Mouse (Mus musculus) kidney, embryonic 14.5 days (tissue): ENCODE measurements at regions not wholly inside any gene's neighbourhood (a gene's known extent, or its start where the extent isn't known, plus 50 kb on each side); places are given as distances from the start of the nearest gene placed in this dataset.

Experiments used
- ATAC-seq: fragments of 200-750 bp; cut with Nextera tagmentation; 2 replicates; pipeline ENCODE4 v1.8.0; 2017; ENCODE audit warnings: moderate number of reproducible peaks, mild to moderate bottlenecking, moderate TSS enrichment, moderate library complexity; ENCODE audit not compliant: low FRiP score, low TSS enrichment
- H3K27ac ChIP-seq: fragments of 300-500 bp; sonication (generic); 2 replicates; pipeline ENCODE4 v1.5.1; 2014; ENCODE audit warnings: low read depth, mild to moderate bottlenecking, low read length, moderate library complexity, mixed read lengths
- H3K27me3 ChIP-seq: fragments of 300-500 bp; sonication (generic); 2 replicates; pipeline ENCODE4 v1.6.1; 2014; ENCODE audit warnings: mild to moderate bottlenecking, low read length; ENCODE audit not compliant: control insufficient read depth, insufficient read depth
- H3K36me3 ChIP-seq: fragments of 300-500 bp; sonication (generic); 2 replicates; pipeline ENCODE4 v1.6.1; 2014; ENCODE audit warnings: low read length, mixed read lengths; ENCODE audit not compliant: control insufficient read depth, insufficient read depth
- H3K4me1 ChIP-seq: fragments of 300-500 bp; sonication (generic); 2 replicates; pipeline ENCODE4 v1.6.1; 2014; ENCODE audit warnings: low read length, mixed read lengths; ENCODE audit not compliant: control insufficient read depth, insufficient read depth
- H3K4me2 ChIP-seq: fragments of 300-500 bp; sonication (generic); replicated peaks from 2 replicates; pipeline ENCODE4 v1.6.1; 2014; ENCODE audit warnings: low read depth, mild to moderate bottlenecking, low read length
- H3K4me3 ChIP-seq: fragments of 300-500 bp; sonication (generic); 2 replicates; pipeline ENCODE4 v1.5.1; 2014; ENCODE audit warnings: mild to moderate bottlenecking, low read length
- H3K9ac ChIP-seq: fragments of 300-500 bp; sonication (generic); 2 replicates; pipeline ENCODE4 v1.6.1; 2014; ENCODE audit warnings: low read depth, mild to moderate bottlenecking, low read length, moderate library complexity
- H3K9me3 ChIP-seq: fragments of 300-500 bp; sonication (generic); 2 replicates; pipeline ENCODE4 v1.6.1; 2016; ENCODE audit warnings: low read length; ENCODE audit not compliant: control insufficient read depth
- WGBS: fragments of 180-500 bp; shearing (Covaris S2); extraction: QIAGEN DNeasy Blood & Tissue Kit; methylation state at CpG from one replicate; pipeline ENCODE4 v1.1.7; 2014; 5-methylcytosine and 5-hydroxymethylcytosine counted together

- H3K27me3 ChIP-seq: no peaks in the 10 kb centered on the region
- H3K4me3 ChIP-seq: no peak overlapping the region
- H3K9me3 ChIP-seq: no peaks in the 10 kb centered on the region
- 95% methylated on average over 1 of the region's 1 CpGs for WGBS
- H3K36me3 ChIP-seq: no peaks in the 10 kb centered on the region
- H3K27ac ChIP-seq: no peak overlapping the region
- peak; percentile 62; the same call in 1 of the 2 replicates for ATAC-seq
- H3K4me2 ChIP-seq: no peak overlapping the region
- H3K9ac ChIP-seq: no peak overlapping the region
- no peaks in the 10 kb centered on the region for H3K4me1 ChIP-seq
Observed at GRCm38 (mm10) chr13:90537525-90537924, 367.6 kb downstream of the Atp6ap1l start.

- no peak for ATAC-seq
- Histone ChIP-seq H3K4me2 (no peak overlapping the region), H3K9ac (no peak overlapping the region), H3K36me3 (no peaks in the 10 kb centered on the region), H3K27me3 (no peaks in the 10 kb centered on the region), H3K9me3 (no peaks in the 10 kb centered on the region), H3K4me3 (no peak overlapping the region), H3K4me1 (no peaks in the 10 kb centered on the region), H3K27ac (no peak overlapping the region)
- 89% methylated on average over 3 of the region's 3 CpGs for WGBS
Observed at GRCm38 (mm10) chr13:90526998-90527397, 378.2 kb downstream of the Atp6ap1l start.

- no peak for ATAC-seq
- Histone ChIP-seq H3K9me3 (no peaks in the 10 kb centered on the region), H3K27me3 (no peaks in the 10 kb centered on the region), H3K9ac (no peak overlapping the region), H3K27ac (no peak overlapping the region), H3K4me2 (no peak overlapping the region), H3K4me1 (peaks cover 3% of the 10 kb centered on the region; the same call in 1 of the 2 replicates), H3K4me3 (no peak overlapping the region), H3K36me3 (no peaks in the 10 kb centered on the region)
- 74% methylated on average over 2 of the region's 2 CpGs for WGBS
Observed at GRCm38 (mm10) chr13:90525801-90526200, 379.4 kb downstream of the Atp6ap1l start.

GRCm38 (mm10) chr13:90521758-90522245 lies 383.4 kb downstream of the Atp6ap1l start:
- no peaks in the 10 kb centered on the region for H3K36me3 ChIP-seq
- H3K27me3 ChIP-seq: no peaks in the 10 kb centered on the region
- ATAC-seq: peak; percentile 72; the same call in 1 of the 2 replicates
- 28% methylated on average over 4 of the region's 4 CpGs for WGBS
- no peak overlapping the region for H3K4me3 ChIP-seq
- H3K9me3 ChIP-seq: no peaks in the 10 kb centered on the region
- no peak overlapping the region for H3K9ac ChIP-seq
- peaks cover 3% of the 10 kb centered on the region; the same call in 1 of the 2 replicates for H3K4me1 ChIP-seq
- H3K4me2 ChIP-seq: no peak overlapping the region
- peak overlapping the region; percentile 47; the same call in 1 of the 2 replicates for H3K27ac ChIP-seq

- Histone ChIP-seq H3K9me3 (no peaks in the 10 kb centered on the region), H3K27me3 (no peaks in the 10 kb centered on the region), H3K4me1 (peaks cover 3% of the 10 kb centered on the region; the same call in 1 of the 2 replicates), H3K9ac (no peak overlapping the region), H3K36me3 (no peaks in the 10 kb centered on the region), H3K4me2 (no peak overlapping the region), H3K27ac (peak overlapping the region; percentile 47; the same call in 1 of the 2 replicates), H3K4me3 (no peak overlapping the region)
- 54% methylated on average over 4 of the region's 4 CpGs for WGBS
- ATAC-seq: peak; percentile 66
Observed at GRCm38 (mm10) chr13:90520992-90521757, 384.0 kb downstream of the Atp6ap1l start.

- WGBS: 68% methylated on average over 3 of the region's 3 CpGs
- Histone ChIP-seq H3K36me3 (no peaks in the 10 kb centered on the region), H3K27me3 (no peaks in the 10 kb centered on the region), H3K4me3 (no peak overlapping the region), H3K9me3 (no peaks in the 10 kb centered on the region), H3K4me1 (0 out of 2 replicates have a peak, but pooled peaks cover 3% of the 10 kb centered on the region), H3K27ac (peak overlapping the region; percentile 18; the same call in 1 of the 2 replicates), H3K9ac (no peak overlapping the region), H3K4me2 (no peak overlapping the region)
- ATAC-seq: peak; percentile 97
Observed at GRCm38 (mm10) chr13:90515773-90516503, 389.2 kb downstream of the Atp6ap1l start.

- H3K4me1 ChIP-seq: 0 out of 2 replicates have a peak, but pooled peaks cover 3% of the 10 kb centered on the region
- H3K27me3 ChIP-seq: no peaks in the 10 kb centered on the region
- no peak overlapping the region for H3K4me3 ChIP-seq
- H3K36me3 ChIP-seq: no peaks in the 10 kb centered on the region
- no peaks in the 10 kb centered on the region for H3K9me3 ChIP-seq
- WGBS: 73% methylated on average over 4 of the region's 4 CpGs
- no peak overlapping the region for H3K27ac ChIP-seq
- H3K4me2 ChIP-seq: no peak overlapping the region
- ATAC-seq: no peak
- no peak overlapping the region for H3K9ac ChIP-seq
Observed at GRCm38 (mm10) chr13:90513867-90514266, 391.3 kb downstream of the Atp6ap1l start.

- H3K27ac ChIP-seq: no peak overlapping the region
- H3K4me1 ChIP-seq: 0 out of 2 replicates have a peak, but pooled peaks cover 3% of the 10 kb centered on the region
- no peaks in the 10 kb centered on the region for H3K36me3 ChIP-seq
- H3K27me3 ChIP-seq: no peaks in the 10 kb centered on the region
- H3K9ac ChIP-seq: no peak overlapping the region
- no peak for ATAC-seq
- WGBS: 86% methylated on average over 2 of the region's 2 CpGs
- H3K9me3 ChIP-seq: no peaks in the 10 kb centered on the region
- H3K4me3 ChIP-seq: no peak overlapping the region
- H3K4me2 ChIP-seq: no peak overlapping the region
Observed at GRCm38 (mm10) chr13:90512786-90513401, 392.3 kb downstream of the Atp6ap1l start.
